Mouse (Mus musculus) heart, postnatal 36 days (tissue): ENCODE measurements around the gene Bhmt2. TPM values are rescaled to one million over a fixed set of nuclear protein-coding genes. Genes with fewer than 3 reads are reported as not detected.
A peak's percentile ranks its signal among the peaks of the same experiment; 100 is the strongest.

Experiments
- DNase-seq, 2 experiments: peaks; one replicate each; pipeline ENCODE4 v3.0.0; 2021 to 2022
- intact Hi-C: fragments of 180-260 bp; cut with DNase I; formaldehyde crosslinking; loops from one replicate; pipeline ENCODE4 v1.15.1; 2025
- total RNA-seq, 2 experiments: library from RNA; stranded (reverse); gene quantifications; 2 replicates each; pipeline ENCODE4 v1.2.3; 2021

Bhmt2 gene
- total RNA-seq = not detected

DNA sequence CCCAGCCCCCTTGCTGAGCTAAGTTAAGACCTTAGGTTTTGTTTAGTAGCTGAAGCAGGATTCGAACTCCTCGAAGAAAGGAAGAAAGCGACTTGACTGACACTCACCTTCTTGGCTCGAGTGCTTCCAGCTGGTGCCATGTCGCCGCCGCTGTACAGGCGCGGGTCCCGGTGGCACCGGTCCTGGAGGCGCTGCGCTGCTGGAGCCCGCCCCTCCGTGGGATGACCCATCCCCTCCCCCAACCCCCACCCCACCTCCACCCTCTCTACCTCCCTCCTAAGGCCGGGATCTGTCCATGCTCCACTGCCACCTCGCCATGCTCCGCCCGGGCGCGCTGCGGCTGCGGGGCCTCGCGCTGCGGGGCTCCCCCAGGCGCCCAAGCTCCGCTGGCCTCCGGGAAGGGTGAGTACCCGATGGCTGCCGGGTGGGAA is at the start of gene Bhmt2, which contains the start of gene Dmgdh:
Bhmt2 (minus strand) TSS at position 172 of the 431 bp plus-strand sequence.
Dmgdh (plus strand) TSS at position 303 of the 431 bp plus-strand sequence.
- DNase-seq = no peak
- intact Hi-C loops = no loop called here

GRCm38 (mm10) chr13:93723455-93723854 is 49.4 kb upstream of the Bhmt2 start:
- intact Hi-C loops = no loop called here

GRCm38 (mm10) chr13:93721916-93722315 is 47.8 kb upstream of the Bhmt2 start:
- DNase-seq = no peak
- intact Hi-C loops = no loop called here

More at GRCm38 (mm10) chr13:93723455-93723854, 49.4 kb upstream of the Bhmt2 start:
- no peak for DNase-seq

- peak; percentile 46 to 72 for DNase-seq
Observed at GRCm38 (mm10) chr13:93718948-93719347, 44.8 kb upstream of the Bhmt2 start.

GRCm38 (mm10) chr13:93717113-93717512 is 43.0 kb upstream of the Bhmt2 start:
- intact Hi-C loops = loop anchor here (5.0 kb wide), 3 partner anchors 105 to 965 kb away; no protein-coding TSS in a partner anchor

More at GRCm38 (mm10) chr13:93718948-93719347, 44.8 kb upstream of the Bhmt2 start:
- intact Hi-C loops = loop anchor here (5.0 kb wide), 3 partner anchors 107 to 967 kb away; no protein-coding TSS in a partner anchor

GRCm38 (mm10) chr13:93713826-93714225 is 39.7 kb upstream of the Bhmt2 start:
- intact Hi-C loops = no loop called here
- DNase-seq = no peak

More at GRCm38 (mm10) chr13:93717113-93717512, 43.0 kb upstream of the Bhmt2 start:
- no peak for DNase-seq

- intact Hi-C loops = no loop called here
- DNase-seq = no peak
Observed at GRCm38 (mm10) chr13:93712362-93712761, 38.3 kb upstream of the Bhmt2 start.

- intact Hi-C loops = no loop called here
- no peak for DNase-seq
Observed at GRCm38 (mm10) chr13:93711226-93711625, 37.1 kb upstream of the Bhmt2 start.

DNA sequence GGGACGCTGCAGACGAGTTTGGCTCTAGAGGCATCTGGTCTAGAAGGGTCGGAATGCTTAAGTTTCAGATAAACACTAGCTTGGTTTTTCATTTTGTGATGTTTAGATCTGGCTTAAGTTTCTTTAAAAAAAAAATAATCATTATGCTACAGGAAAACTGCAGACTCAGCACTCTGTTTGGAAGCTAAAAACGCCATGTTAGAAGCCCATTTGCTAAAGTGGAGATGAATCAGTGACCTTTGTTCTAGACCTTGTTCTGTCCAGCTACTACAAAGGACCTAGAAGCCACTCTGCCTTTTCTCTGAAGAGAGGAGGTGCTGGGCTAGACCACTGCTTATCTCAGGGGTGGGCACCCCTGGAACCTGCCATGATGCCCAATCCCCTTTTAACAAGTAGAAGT is 36.2 kb upstream of the Bhmt2 start:
- DNase-seq = no peak
- intact Hi-C loops = no loop called here

DNA sequence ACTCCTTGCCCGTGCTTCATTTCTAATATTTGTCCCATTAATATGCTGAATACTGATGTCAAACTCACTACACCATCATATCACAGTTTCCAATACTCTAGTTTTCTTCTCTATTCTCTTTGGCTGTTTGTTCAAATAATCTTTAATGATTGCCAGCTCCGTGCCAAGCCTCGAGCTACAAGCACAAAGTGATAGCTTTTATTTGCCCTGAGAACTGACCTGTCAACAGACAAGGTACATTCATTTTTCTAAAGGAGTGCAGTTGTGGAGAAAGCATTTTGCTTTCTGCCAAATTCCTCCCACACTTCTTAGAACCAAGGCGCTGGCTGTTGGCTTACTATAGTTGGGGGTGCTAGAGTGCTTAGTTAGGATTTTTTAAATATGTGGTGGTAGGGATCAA is 33.2 kb upstream of the Bhmt2 start:
- no peak for DNase-seq
- intact Hi-C loops = no loop called here

DNA sequence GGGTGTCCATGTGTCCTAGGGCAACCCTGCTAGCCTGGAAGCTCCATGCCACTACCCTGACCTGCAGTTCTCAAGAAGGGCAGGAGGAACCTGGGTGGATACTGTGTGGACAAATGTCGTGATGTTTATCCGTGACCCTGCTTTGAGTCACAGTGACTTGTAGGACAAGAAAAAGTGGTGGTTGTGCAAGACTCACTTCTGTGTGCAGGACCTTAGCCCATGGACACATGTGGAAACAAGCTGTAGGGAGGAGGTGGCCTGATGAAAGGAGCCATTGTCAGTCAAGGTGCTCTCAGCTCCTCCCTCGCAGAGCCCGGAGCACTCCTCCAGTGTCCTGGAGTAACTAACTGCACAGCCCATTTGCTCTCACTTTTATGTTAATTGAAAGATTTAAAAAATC is 31.6 kb upstream of the Bhmt2 start:
- intact Hi-C loops = no loop called here
- DNase-seq = no peak

DNA sequence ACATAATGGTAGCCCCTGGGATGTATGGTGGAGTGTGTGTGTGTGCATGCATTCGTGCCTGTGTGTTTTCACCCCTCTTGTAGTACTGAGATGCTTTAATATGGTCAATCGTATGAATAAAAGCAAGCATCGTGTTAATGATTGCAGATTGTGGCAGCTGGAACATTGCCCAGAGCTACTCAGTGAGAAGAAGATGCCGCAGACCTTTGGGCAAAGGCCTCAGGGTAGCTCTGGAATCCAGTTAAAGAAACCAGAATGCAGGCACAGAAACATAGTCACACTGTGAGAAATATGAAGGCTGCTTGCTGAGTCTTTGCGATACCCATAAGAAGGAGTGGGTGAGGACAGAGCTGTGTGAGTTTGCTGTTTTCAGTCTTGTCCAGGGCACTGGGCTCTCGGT is 24.8 kb upstream of the Bhmt2 start:
- DNase-seq = no peak
- intact Hi-C loops = no loop called here

- DNase-seq = no peak
- intact Hi-C loops = no loop called here
Observed at GRCm38 (mm10) chr13:93690821-93691220, 16.7 kb upstream of the Bhmt2 start.

- intact Hi-C loops = no loop called here
- DNase-seq = no peak
Observed at GRCm38 (mm10) chr13:93689566-93689965, 15.5 kb upstream of the Bhmt2 start.

GRCm38 (mm10) chr13:93687321-93687720 is 13.2 kb upstream of the Bhmt2 start:
- no peak for DNase-seq
- intact Hi-C loops = no loop called here

GRCm38 (mm10) chr13:93685226-93685625 is 11.1 kb upstream of the Bhmt2 start:
- intact Hi-C loops = no loop called here
- DNase-seq = no peak

DNA sequence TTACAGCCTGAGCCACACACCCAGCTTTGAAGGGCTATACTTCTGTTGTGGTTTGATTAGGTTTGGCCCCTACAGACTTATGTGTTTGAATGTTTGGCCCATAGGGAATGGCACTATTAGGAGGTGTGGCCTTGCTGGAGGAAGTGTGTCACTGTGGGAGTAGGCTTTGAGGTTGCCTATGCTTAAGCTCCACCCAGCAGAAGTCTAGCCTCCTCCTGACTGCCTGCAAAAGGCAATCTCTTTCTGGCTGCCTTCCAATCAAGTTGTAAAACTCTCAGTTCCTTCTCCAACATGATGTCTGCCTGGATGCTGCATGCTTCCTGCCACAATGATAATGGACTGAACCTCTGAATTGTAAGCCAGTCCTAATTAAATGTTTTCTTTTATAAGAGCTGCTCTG is 9.2 kb upstream of the Bhmt2 start:
- no peak for DNase-seq
- intact Hi-C loops = no loop called here

DNA sequence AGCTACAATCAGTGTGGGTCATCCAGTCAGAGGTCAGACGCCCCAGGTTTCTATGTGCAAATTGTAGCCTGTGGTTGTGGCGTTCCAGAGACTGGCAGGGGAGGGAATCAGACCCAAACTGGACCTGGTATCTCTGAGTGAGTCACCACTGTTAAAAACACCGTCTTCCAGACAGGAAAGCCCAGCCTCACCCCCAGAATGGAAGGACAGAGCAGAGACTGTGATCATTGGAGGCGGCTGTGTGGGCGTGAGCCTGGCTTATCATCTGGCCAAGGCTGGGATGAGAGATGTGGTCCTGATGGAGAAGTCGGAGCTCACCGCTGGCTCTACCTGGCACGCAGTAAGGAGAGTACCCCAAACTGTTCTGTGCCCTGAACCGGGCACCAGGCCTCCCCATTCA is 2.8 kb upstream of the Bhmt2 start:
- intact Hi-C loops = no loop called here
- DNase-seq = no peak

DNA sequence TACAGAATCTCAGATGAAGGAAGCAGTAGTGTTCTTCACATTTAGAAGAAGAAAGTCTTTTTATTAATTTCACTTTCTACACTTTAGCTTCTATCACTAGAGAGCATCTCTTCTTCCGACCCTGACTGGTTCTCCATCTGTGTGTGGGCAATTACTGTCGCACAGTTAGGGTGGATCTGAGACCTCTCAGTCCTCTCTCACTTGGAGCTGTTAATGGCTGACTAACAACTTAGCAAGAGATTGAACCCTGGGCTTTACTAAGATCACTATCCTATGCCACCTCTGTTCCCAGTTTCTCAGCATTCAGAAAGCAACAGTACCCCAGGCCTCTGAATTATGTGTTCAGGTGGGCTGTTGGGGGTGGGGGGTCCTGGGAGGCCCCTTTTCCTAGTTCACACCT is 806 bp downstream of the Bhmt2 start:
- no peak for DNase-seq
- intact Hi-C loops = no loop called here

DNA sequence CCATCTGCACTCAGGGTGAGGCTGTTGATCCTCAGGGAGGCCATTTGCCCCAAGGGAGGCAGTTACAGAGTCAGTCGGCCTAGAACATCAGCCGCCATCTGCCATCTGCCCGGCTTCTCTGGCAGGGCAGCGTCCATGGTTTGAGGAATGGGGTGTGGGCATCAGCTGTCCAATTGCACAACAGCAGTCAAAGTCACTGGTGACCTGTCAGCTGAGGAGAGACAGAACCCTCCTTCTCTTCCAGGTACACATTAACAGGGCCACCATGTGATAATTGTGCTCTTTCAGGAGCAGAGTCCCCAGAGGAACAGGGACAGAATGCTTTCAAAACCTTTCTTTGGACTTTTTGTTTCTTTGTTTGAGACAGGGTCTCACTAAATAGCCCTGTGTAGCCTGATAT is 1.7 kb downstream of the Bhmt2 start:
- no peak for DNase-seq
- intact Hi-C loops = no loop called here

DNA sequence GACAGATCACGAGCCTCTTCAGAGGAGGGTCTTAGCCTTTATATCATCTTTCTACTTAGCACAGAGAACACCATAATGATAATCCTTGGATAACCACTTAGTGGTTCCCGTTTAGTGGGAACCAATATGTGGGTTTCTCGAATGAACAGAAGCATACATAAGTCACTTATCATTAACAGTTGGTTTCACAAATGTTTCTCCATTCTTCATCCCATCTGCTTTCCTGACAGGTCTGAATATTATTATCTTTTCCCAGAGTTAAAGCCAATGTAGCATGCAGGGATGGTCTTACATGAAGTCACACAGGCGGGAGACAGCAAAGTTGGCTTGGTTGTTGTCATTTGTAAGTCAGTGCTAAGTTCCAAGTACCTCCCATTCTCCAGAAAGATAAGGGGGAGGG is 6.5 kb downstream of the Bhmt2 start:
- intact Hi-C loops = no loop called here
- no peak for DNase-seq

- DNase-seq = no peak
Observed at GRCm38 (mm10) chr13:93657941-93658340, 16.2 kb downstream of the Bhmt2 start.

DNA sequence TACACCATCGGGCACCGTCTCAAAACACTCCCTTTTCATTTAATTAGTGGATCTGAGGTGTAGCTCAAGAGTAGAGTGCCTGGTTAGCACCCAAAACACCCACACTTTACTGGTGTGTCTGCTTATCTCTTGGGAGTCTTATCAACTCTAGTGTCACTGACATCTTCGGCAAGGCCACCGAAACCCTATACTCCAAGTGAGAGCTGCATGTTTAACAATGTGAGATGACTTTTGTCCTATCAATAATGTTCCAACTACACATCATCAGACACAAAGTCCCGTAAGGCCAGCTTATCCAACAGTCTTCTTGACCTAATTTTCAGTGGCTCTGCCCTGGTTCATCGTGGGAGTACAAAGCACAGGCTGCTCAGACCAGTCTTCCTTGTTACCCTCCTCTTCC is 20.7 kb downstream of the Bhmt2 start:
- intact Hi-C loops = no loop called here

More at GRCm38 (mm10) chr13:93657941-93658340, 16.2 kb downstream of the Bhmt2 start:
- intact Hi-C loops = no loop called here

More for the DNA sequence above, 20.7 kb downstream of the Bhmt2 start:
- no peak for DNase-seq
